Mouse (Mus musculus): ENCODE data around the gene Jsrp1. TPM values are rescaled to one million over a fixed set of nuclear protein-coding genes. Genes with fewer than 3 reads are reported as not detected.

Jsrp1 gene
- polyA plus RNA-seq, 1 experiment from 2014 or later: 0.40 TPM

- 67% methylated on average over 6 of the region's 6 CpGs for WGBS
- H3K4me1 ChIP-seq: peaks cover 63% of the 10 kb centered on the region
- peaks cover 59% of the 10 kb centered on the region for H3K36me3 ChIP-seq (replicated peaks)
- DNase-seq (ENCODE audit: extremely low spot score, low spot score): no peak
- H3K4me3 ChIP-seq: peak within 1 kb of the TSS; percentile 61
- no peaks in the 10 kb centered on the region for H3K9me3 ChIP-seq
- H3K27ac ChIP-seq: no peak within 1 kb of the TSS
- peaks cover 49% of the 10 kb centered on the region for H3K27me3 ChIP-seq (ENCODE audit: poor library complexity, severe bottlenecking)
These were observed 8.4 kb downstream of the Jsrp1 start, which contains the start of gene Amh for GRCm38 (mm10) chr10:80804916-80805315. Amh (plus strand) TSS chr10:80805243.

- DNase-seq (ENCODE audit: extremely low spot score, low spot score): no peak
- Histone ChIP-seq H3K4me3 (peak overlapping the region; percentile 3; the same call in 1 of the 2 replicates), H3K27me3 (ENCODE audit: poor library complexity, severe bottlenecking) (peaks cover 43% of the 10 kb centered on the region), H3K36me3 (replicated peaks) (peaks cover 60% of the 10 kb centered on the region), H3K9me3 (no peaks in the 10 kb centered on the region), H3K27ac (no peak overlapping the region), H3K4me1 (peaks cover 64% of the 10 kb centered on the region)
- 100% methylated on average over 2 of the region's 2 CpGs for WGBS
These were observed 9.0 kb downstream of the Jsrp1 start for GRCm38 (mm10) chr10:80804340-80804739.

- H3K4me1 ChIP-seq: peaks cover 53% of the 10 kb centered on the region
- WGBS: 83% methylated on average over 3 of the region's 3 CpGs
- peaks cover 30% of the 10 kb centered on the region for H3K27me3 ChIP-seq (ENCODE audit: poor library complexity, severe bottlenecking)
- no peak overlapping the region for H3K27ac ChIP-seq
- DNase-seq (ENCODE audit: extremely low spot score, low spot score): no peak
- peak overlapping the region; percentile 9; the same call in 1 of the 2 replicates for H3K4me3 ChIP-seq
- peaks cover 60% of the 10 kb centered on the region for H3K36me3 ChIP-seq (replicated peaks)
- H3K9me3 ChIP-seq: no peaks in the 10 kb centered on the region
These were observed 10.3 kb downstream of the Jsrp1 start for GRCm38 (mm10) chr10:80802996-80803395.

- DNase-seq (ENCODE audit: extremely low spot score, low spot score): no peak
- no peak overlapping the region for H3K27ac ChIP-seq
- peaks cover 60% of the 10 kb centered on the region for H3K36me3 ChIP-seq (replicated peaks)
- peaks cover 53% of the 10 kb centered on the region for H3K4me1 ChIP-seq
- no peaks in the 10 kb centered on the region for H3K9me3 ChIP-seq
- 95% methylated on average over 10 of the region's 10 CpGs for WGBS
- peaks cover 24% of the 10 kb centered on the region for H3K27me3 ChIP-seq (ENCODE audit: poor library complexity, severe bottlenecking)
- H3K4me3 ChIP-seq: 0 out of 2 replicates have a peak overlapping the region, but pooled peaks have one; percentile 11
These were observed 10.9 kb downstream of the Jsrp1 start for GRCm38 (mm10) chr10:80802204-80802912.

- Histone ChIP-seq H3K27ac (peak overlapping the region; percentile 99), H3K27me3 (ENCODE audit: poor library complexity, severe bottlenecking) (no peaks in the 10 kb centered on the region), H3K4me3 (peak overlapping the region; percentile 93), H3K9me3 (no peaks in the 10 kb centered on the region), H3K4me1 (peaks cover 45% of the 10 kb centered on the region), H3K36me3 (replicated peaks) (peaks cover 72% of the 10 kb centered on the region)
- 4% methylated on average over 18 of the region's 18 CpGs for WGBS
- no peak for DNase-seq (ENCODE audit: extremely low spot score, low spot score)
These were observed 14.2 kb downstream of the Jsrp1 start for GRCm38 (mm10) chr10:80799070-80799566.

- Histone ChIP-seq H3K9me3 (no peaks in the 10 kb centered on the region), H3K4me3 (peak within 1 kb of the TSS; percentile 93), H3K4me1 (peaks cover 45% of the 10 kb centered on the region), H3K27me3 (ENCODE audit: poor library complexity, severe bottlenecking) (no peaks in the 10 kb centered on the region), H3K27ac (peak within 1 kb of the TSS; percentile 99), H3K36me3 (replicated peaks) (peaks cover 72% of the 10 kb centered on the region)
- DNase-seq (ENCODE audit: extremely low spot score, low spot score): peak; percentile 94
- under 1% methylated on average over 104 of the region's 104 CpGs for WGBS
These were observed 14.9 kb downstream of the Jsrp1 start, which contains the start of the genes Sf3a2 and Plekhj1 for GRCm38 (mm10) chr10:80798150-80799006. Sf3a2 (plus strand) TSS chr10:80798198. Plekhj1 (minus strand) TSS chr10:80798626.

- Histone ChIP-seq H3K4me3 (peak overlapping the region; percentile 93), H3K4me1 (peaks cover 45% of the 10 kb centered on the region), H3K9me3 (no peaks in the 10 kb centered on the region), H3K27me3 (ENCODE audit: poor library complexity, severe bottlenecking) (no peaks in the 10 kb centered on the region), H3K36me3 (replicated peaks) (peaks cover 72% of the 10 kb centered on the region), H3K27ac (peak overlapping the region; percentile 99)
- DNase-seq (ENCODE audit: extremely low spot score, low spot score): no peak
- 4% methylated on average over 59 of the region's 59 CpGs for WGBS
These were observed 15.8 kb downstream of the Jsrp1 start for GRCm38 (mm10) chr10:80797186-80798149.

GRCm38 (mm10) chr10:80796307-80796848 lies 16.9 kb downstream of the Jsrp1 start:
- H3K36me3 ChIP-seq (replicated peaks): peaks cover 72% of the 10 kb centered on the region
- no peaks in the 10 kb centered on the region for H3K27me3 ChIP-seq (ENCODE audit: poor library complexity, severe bottlenecking)
- WGBS: 88% methylated on average over 9 of the region's 9 CpGs
- DNase-seq (ENCODE audit: extremely low spot score, low spot score): no peak
- H3K9me3 ChIP-seq: no peaks in the 10 kb centered on the region
- H3K27ac ChIP-seq: no peak overlapping the region
- peaks cover 47% of the 10 kb centered on the region for H3K4me1 ChIP-seq
- peak overlapping the region; percentile 93 for H3K4me3 ChIP-seq

GRCm38 (mm10) chr10:80794750-80795149 lies 18.5 kb downstream of the Jsrp1 start:
- Histone ChIP-seq H3K36me3 (replicated peaks) (peaks cover 72% of the 10 kb centered on the region), H3K27ac (no peak overlapping the region)
- DNase-seq (ENCODE audit: extremely low spot score, low spot score): no peak

GRCm38 (mm10) chr10:80793803-80794202 lies 19.5 kb downstream of the Jsrp1 start:
- WGBS: 88% methylated on average over 4 of the region's 4 CpGs
- DNase-seq (ENCODE audit: extremely low spot score, low spot score): no peak
- Histone ChIP-seq H3K36me3 (replicated peaks) (peaks cover 81% of the 10 kb centered on the region), H3K4me1 (peaks cover 27% of the 10 kb centered on the region), H3K4me3 (no peak overlapping the region), H3K9me3 (no peaks in the 10 kb centered on the region), H3K27me3 (ENCODE audit: poor library complexity, severe bottlenecking) (no peaks in the 10 kb centered on the region), H3K27ac (no peak overlapping the region)

More at GRCm38 (mm10) chr10:80794750-80795149, 18.5 kb downstream of the Jsrp1 start:
- Histone ChIP-seq H3K9me3 (no peaks in the 10 kb centered on the region), H3K4me3 (0 out of 2 replicates have a peak overlapping the region, but pooled peaks have one; percentile 9), H3K4me1 (peaks cover 33% of the 10 kb centered on the region), H3K27me3 (ENCODE audit: poor library complexity, severe bottlenecking) (no peaks in the 10 kb centered on the region)
- WGBS: 86% methylated on average over 8 of the region's 8 CpGs

GRCm38 (mm10) chr10:80793033-80793784 lies 20.1 kb downstream of the Jsrp1 start:
- H3K27ac ChIP-seq: 0 out of 2 replicates have a peak overlapping the region, but pooled peaks have one; percentile 0
- 92% methylated on average over 13 of the region's 13 CpGs for whole genome bisulfite sequencing
- no peak for DNase-seq (ENCODE audit: extremely low spot score, low spot score)
- H3K4me3 ChIP-seq: peak overlapping the region; percentile 10; the same call in 1 of the 2 replicates
- no peaks in the 10 kb centered on the region for H3K27me3 ChIP-seq (ENCODE audit: poor library complexity, severe bottlenecking)
- no peaks in the 10 kb centered on the region for H3K9me3 ChIP-seq
- peaks cover 87% of the 10 kb centered on the region for H3K36me3 ChIP-seq (replicated peaks)
- H3K4me1 ChIP-seq: peaks cover 27% of the 10 kb centered on the region

Data from forebrain, embryonic 10.5 days (tissue).